10 mouse cellular contexts compared by ENCODE assay signal in the genomic region with DNA sequence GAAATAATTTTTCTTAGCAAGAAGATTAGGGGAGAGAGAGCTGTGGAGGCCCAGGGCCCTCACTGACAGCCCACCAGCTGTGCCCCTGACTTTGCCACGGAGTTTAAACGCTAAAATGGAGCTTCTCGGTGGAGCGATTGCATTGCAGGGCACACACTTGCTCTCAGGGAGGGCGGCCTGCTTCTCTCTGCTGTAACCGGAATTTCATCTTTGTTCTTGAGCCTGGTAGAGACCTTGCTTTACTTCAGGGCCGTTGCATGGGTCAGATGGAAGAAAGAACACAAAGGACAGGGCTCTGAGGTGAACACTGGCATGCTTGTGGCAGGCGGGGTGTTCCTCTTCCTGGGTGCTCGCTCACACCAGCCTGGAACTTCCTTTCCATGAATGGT.
DNase-seq lines count a peak whose midpoint lies in the region; ATAC-seq and TF ChIP-seq lines count a peak whose summit lies in the region.
"Had no signal": no experiment of that assay in that cellular context is flagged by ENCODE, and none has a peak within 500 bp of the region (broad histone marks: within the 10 kb centered on the region; RNA-seq: fewer than 3 reads in every experiment).

No protein-coding gene starts in this region.

- H3K36me3 ChIP-seq in embryonic facial prominence, embryonic 13.5 days, result no peaks in the 10 kb centered on the region; the same call in 1 of the 2 replicates
- H3K36me3 ChIP-seq in hindbrain, embryonic 15.5 days, result no peaks in the 10 kb centered on the region
- H3K36me3 ChIP-seq in myocyte (ENCODE audit: control insufficient read depth, insufficient read depth), result no peaks in the 10 kb centered on the region
- H3K36me3 ChIP-seq: liver, embryonic 13.5 days had no signal

- H3K9me3 ChIP-seq in embryonic facial prominence, embryonic 13.5 days, result no peaks in the 10 kb centered on the region
- no peaks in the 10 kb centered on the region for H3K9me3 ChIP-seq in hindbrain, embryonic 15.5 days
- H3K9me3 ChIP-seq: liver, embryonic 13.5 days had no signal

- H3K27ac ChIP-seq in embryonic facial prominence, embryonic 13.5 days, result peak overlapping the region; percentile 89
- peak overlapping the region; percentile 41 for H3K27ac ChIP-seq in hindbrain, embryonic 15.5 days (replicated peaks)

- peak overlapping the region; percentile 19; the same call in 1 of the 2 replicates for H3K4me2 ChIP-seq in embryonic facial prominence, embryonic 13.5 days
- H3K4me2 ChIP-seq in hindbrain, embryonic 15.5 days, result no peak overlapping the region
- peak overlapping the region; percentile 48 for H3K4me2 ChIP-seq in myocyte (ENCODE audit: low read depth)
- H3K4me2 ChIP-seq: liver, embryonic 13.5 days had no signal

- DNase-seq in kidney, adult 18-20 months, result peak; percentile 53
- DNase-seq in kidney, adult 9 months, result no peak
- no peak for DNase-seq in right cerebral cortex, adult 18-20 months
- DNase-seq in urinary bladder, adult 2 months (ENCODE audit: low spot score), result no peak
- DNase-seq in layer of hippocampus, postnatal 14 days (ENCODE audit: low spot score in 2 of 2), result no peak
- DNase-seq: liver, embryonic 13.5 days; right cerebral cortex, postnatal 14 days had no signal

- no peak for ATAC-seq in embryonic facial prominence, embryonic 13.5 days (ENCODE audit: insufficient number of reproducible peaks, insufficient read depth, low FRiP score, low TSS enrichment, low read depth)
- ATAC-seq in hindbrain, embryonic 15.5 days (ENCODE audit: low FRiP score, low read depth), result no peak

- H3K9ac ChIP-seq in embryonic facial prominence, embryonic 13.5 days, result no peak overlapping the region
- no peak overlapping the region for H3K9ac ChIP-seq in hindbrain, embryonic 15.5 days
- H3K9ac ChIP-seq: liver, embryonic 13.5 days had no signal

- no peaks in the 10 kb centered on the region for H3K27me3 ChIP-seq in embryonic facial prominence, embryonic 13.5 days
- H3K27me3 ChIP-seq in hindbrain, embryonic 15.5 days, result no peaks in the 10 kb centered on the region
- no peaks in the 10 kb centered on the region for H3K27me3 ChIP-seq in myocyte (ENCODE audit: control insufficient read depth, insufficient read depth, insufficient read length)
- H3K27me3 ChIP-seq: liver, embryonic 13.5 days had no signal

- no peak overlapping the region for H3ac ChIP-seq in myocyte (ENCODE audit: control insufficient read depth, insufficient read length)

- peaks cover 52% of the 10 kb centered on the region for H3K79me2 ChIP-seq in myocyte (ENCODE audit: control insufficient read depth, insufficient read depth)

- WGBS in embryonic facial prominence, embryonic 13.5 days, result 20% methylated on average over 9 of the region's 9 CpGs
- WGBS in hindbrain, embryonic 15.5 days, result 15% methylated on average over 9 of the region's 9 CpGs

- TF ChIP-seq POLR2A in myocyte (IDR thresholded peaks at IDR 0.05; ENCODE audit: insufficient read length, low read depth), result no peak

- no peak overlapping the region for H3K4me3 ChIP-seq in embryonic facial prominence, embryonic 13.5 days
- no peak overlapping the region for H3K4me3 ChIP-seq in hindbrain, embryonic 15.5 days
- H3K4me3 ChIP-seq in myocyte, result no peak overlapping the region
- H3K4me3 ChIP-seq: liver, embryonic 13.5 days had no signal

- peaks cover 78% of the 10 kb centered on the region for H3K4me1 ChIP-seq in embryonic facial prominence, embryonic 13.5 days
- H3K4me1 ChIP-seq in hindbrain, embryonic 15.5 days (replicated peaks), result peaks cover 33% of the 10 kb centered on the region

TF ChIP-seq in myocyte, 11 proteins besides CTCF, POLR2A, EP300 and RAD21:
- no peak for TF ChIP-seq TCF3 (IDR thresholded peaks at IDR 0.05; ENCODE audit: insufficient read length, low read depth)
- TF ChIP-seq CEBPB (IDR thresholded peaks at IDR 0.05; ENCODE audit: insufficient read depth, poor library complexity, severe bottlenecking), result no peak
- no peak for TF ChIP-seq MYOD1 (IDR thresholded peaks at IDR 0.05; ENCODE audit: control insufficient read depth in 1 of 3, insufficient read length in 2 of 3, low read depth in 2 of 3)
- TF ChIP-seq REST (IDR thresholded peaks at IDR 0.05; ENCODE audit: insufficient read depth, insufficient read length), result no peak
- TF ChIP-seq SRF (IDR thresholded peaks at IDR 0.05; ENCODE audit: control insufficient read depth, insufficient read length, low read depth), result no peak
- TF ChIP-seq USF1 (IDR thresholded peaks at IDR 0.05; ENCODE audit: low read depth), result no peak
- TF ChIP-seq TCF12 (IDR thresholded peaks at IDR 0.05; ENCODE audit: insufficient read depth, poor library complexity, severe bottlenecking), result no peak
- TF ChIP-seq E2F4 (IDR thresholded peaks at IDR 0.05; ENCODE audit: insufficient read depth), result no peak
- TF ChIP-seq MAX (IDR thresholded peaks at IDR 0.05; ENCODE audit: low read depth), result no peak
